Mouse (Mus musculus) cerebellum, postnatal 10 days (tissue): ENCODE data around the gene Rassf6.

Experiments used
- DNase-seq, 2 experiments: peaks; one replicate each; pipeline ENCODE4 v3.0.0; 2021; ENCODE audit warnings: mixed read lengths in 2 of 2

The Rassf6 gene

GRCm38 (mm10) chr5:90640286-90641217 lies at the start of gene Rassf6:
Gene Rassf6, minus strand, starts transcription at chr5:90640657.
- peak; percentile 54 to 56 for DNase-seq

- no peak for DNase-seq
Measured at GRCm38 (mm10) chr5:90689426-90690128, 49.1 kb upstream of the Rassf6 start.

GRCm38 (mm10) chr5:90687913-90688312 lies 47.5 kb upstream of the Rassf6 start:
- DNase-seq, result no peak

DNA sequence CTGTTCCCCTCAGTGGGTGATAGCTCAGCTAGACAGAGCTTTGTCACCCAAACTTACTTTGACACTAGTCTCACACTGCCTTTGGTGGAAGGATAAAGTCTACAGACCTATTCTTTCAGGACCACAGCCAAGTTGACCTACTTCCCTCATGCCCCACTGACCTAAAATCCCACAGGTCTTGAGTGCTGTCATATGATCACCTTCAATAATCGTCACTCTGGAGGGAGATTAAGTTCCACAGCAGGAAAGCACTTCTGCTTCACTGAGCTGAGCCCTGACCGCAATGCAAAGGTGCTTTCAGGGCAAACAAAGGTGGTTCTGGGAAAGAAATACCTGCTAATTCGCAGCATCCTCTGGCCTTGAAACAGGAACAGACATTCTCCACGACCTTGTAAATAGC lies 44.5 kb upstream of the Rassf6 start:
- DNase-seq, result peak; percentile 31 to 51

GRCm38 (mm10) chr5:90681842-90682241 lies 41.4 kb upstream of the Rassf6 start:
- no peak for DNase-seq

DNA sequence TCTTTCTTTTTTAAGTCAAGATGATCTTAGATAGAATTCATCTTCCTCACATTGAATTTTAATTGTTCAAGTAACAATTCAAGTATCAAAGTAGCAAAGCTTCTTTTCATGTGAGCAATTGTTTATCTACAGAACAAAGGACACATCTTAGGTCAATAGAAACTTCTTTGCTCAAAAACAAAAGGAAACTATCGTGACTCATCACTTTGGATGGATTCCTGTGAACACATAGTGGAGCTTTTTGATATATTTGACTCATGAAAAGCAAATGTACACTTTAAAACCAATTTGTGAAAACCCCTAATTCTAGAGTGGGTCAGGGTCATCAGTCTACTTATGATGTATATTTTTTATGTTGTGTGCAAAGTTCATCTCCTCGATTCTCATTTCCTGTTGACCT lies 37.1 kb upstream of the Rassf6 start:
- DNase-seq, result no peak

- peak in 1 of 2 experiments; percentile 25 for DNase-seq
Measured at GRCm38 (mm10) chr5:90661852-90662251, 21.4 kb upstream of the Rassf6 start.

- DNase-seq, result peak; percentile 68 to 81
Measured at GRCm38 (mm10) chr5:90661436-90661835, 21.0 kb upstream of the Rassf6 start.

DNA sequence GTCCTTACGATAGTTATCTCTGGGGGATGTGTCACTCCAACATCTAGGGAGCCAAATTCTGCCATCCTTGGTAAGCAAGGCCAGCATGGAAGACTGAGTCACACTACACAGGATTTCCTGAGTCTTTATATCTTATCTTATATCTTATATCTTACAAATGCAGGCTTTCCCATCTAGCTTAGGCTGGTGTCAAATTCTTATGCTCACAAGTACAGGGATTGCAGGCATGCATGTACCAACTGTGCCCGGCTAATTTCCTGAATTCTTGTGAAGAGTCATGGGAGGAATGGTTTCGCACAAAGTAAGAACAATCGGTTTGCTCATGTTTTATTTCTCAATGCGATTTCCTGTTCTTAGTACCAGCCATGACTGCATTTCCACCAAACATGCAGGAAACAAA lies 20.0 kb upstream of the Rassf6 start:
- no peak for DNase-seq

DNA sequence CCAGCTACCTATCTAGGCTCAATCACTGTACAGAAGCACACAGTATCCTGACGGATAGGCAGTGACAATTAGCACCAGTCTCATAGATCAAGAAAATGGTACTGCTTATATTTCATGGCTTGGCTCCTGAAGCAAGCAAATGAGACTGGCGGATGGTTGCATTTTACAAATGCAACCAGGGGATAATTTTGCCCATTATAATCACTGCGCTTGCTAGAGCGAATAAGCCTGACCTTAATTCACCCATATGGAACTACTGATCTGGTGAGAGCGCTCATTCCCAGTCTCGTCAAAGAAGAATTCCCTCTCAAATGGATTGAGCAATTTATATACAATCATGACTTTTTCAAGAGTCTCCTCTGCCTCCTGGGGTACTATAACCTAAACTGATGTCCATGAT lies 16.2 kb upstream of the Rassf6 start:
- no peak for DNase-seq

DNA sequence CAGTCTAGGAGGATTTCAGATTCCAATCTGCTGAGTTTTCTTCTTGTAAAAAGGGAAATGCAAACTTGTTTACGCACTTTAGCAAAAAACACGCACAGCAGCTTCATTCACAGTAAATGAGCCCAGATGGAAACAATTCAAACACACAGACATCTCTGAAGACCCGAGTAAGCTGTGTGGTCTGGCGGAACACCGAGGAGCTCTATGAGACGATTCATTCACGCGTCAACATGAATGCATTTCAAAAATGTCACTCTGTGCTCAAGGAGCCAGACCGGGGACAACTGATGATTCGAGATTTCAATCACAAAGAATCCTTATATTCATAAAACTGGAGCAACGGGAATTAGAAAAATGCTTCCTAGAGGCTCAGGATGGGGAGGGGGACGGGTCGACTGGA lies 15.4 kb upstream of the Rassf6 start:
- no peak for DNase-seq

DNA sequence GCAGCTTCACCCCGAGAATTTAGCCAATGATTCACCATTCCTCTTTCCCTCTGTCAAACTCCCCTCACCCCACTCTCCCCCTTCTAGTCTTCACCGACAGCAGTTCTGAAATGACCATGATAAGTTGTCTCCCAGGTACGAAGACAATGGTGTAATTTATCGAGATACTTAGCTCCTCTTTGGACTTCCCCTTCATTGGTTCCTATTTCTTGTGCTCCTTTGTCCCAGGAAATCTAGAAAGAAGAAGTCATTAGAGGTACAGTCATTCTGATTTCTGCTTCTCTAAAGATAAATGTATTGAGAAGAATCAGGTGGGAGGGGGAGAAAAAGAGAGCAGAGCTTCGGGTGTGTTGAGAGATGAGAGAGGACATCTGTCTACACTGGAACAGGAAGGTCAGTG lies 14.3 kb upstream of the Rassf6 start:
- no peak for DNase-seq

GRCm38 (mm10) chr5:90652724-90653123 lies 12.3 kb upstream of the Rassf6 start:
- peak; percentile 78 to 90 for DNase-seq

- DNase-seq, result no peak
Measured at GRCm38 (mm10) chr5:90650466-90651150, 10.2 kb upstream of the Rassf6 start.

GRCm38 (mm10) chr5:90647473-90647872 lies 7.0 kb upstream of the Rassf6 start:
- peak; percentile 63 to 71 for DNase-seq

GRCm38 (mm10) chr5:90646398-90646797 lies 5.9 kb upstream of the Rassf6 start:
- no peak for DNase-seq

- no peak for DNase-seq
Measured at GRCm38 (mm10) chr5:90645579-90645978, 5.1 kb upstream of the Rassf6 start.

GRCm38 (mm10) chr5:90641218-90641610 lies 757 bp upstream of the Rassf6 start:
- no peak for DNase-seq

DNA sequence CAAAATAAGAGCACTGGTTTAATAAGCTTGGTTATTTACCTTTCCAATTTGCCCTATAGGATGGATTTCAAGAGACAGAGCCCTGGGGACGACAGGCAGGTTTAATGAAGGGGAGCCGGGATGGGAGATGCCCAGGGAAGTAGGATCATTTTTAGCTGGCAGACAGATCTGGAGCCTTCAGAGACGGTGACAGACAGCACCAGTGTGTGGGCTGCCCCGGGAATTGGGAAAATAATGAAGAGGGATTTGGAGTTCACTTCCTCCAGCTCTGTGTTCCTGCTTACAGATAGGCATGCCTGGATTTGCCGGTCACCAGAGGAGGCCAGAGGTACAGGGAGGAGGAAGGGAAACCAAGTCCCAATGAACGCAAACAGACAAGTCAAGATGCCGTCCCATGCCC lies 5.6 kb downstream of the Rassf6 start:
- DNase-seq, result no peak

DNA sequence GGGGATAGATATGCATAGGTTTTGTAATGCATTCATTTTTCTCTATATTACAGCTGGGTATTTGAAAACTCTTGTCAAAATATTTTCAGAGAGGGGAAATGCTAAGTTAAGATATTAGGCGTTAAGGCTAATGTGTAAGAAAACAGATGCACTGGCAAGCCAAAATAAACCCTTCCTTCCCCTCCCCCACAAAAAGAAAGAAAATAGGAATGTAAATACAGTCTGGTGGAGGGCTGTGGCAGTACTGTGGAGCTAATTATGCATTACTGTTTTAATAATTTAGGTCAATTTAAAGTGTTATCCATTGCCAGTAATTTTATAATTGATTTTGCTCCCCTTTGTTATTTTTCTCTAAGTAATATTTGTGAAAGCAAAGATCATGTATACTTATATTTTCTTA lies 11.9 kb downstream of the Rassf6 start:
- DNase-seq, result no peak

DNA sequence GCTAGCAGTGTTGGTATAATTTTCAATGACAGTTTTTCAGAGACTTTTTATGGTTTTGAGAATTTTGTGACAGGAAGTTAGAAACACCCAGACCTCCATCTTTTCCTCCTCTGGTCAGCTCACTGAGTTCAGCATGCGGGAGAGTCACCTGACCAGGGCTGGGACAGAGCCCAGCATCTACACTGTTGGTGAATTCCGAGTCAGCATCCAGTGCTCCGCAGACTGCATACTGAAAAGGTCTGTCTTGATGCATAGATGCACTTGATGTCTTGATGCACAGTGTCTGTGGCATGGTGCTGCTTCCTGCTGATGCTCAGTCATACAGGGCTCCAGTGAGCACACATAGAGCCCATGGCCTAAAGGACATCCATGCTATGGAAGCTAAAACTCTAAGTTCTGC lies 12.4 kb downstream of the Rassf6 start:
- peak in 1 of 2 experiments; percentile 21 for DNase-seq

DNA sequence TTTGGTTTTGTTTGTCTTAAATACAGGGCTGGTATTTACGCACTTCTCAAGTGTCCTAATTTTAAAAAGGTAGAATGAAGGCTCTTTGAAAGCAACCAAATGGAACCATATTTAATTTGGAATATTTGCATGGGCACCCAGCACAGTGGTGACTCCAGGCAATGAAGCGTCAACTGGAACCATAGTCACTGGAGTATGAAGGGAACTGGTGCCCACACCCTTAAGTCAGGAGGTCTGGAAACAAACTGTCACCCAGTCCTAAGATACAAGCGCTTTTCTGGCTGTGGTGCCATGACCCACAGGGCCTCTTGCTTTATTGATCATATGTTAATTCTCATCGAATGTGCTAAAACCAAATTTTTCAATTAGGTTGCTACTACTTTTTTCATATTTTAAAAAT lies 13.0 kb downstream of the Rassf6 start:
- no peak for DNase-seq

DNA sequence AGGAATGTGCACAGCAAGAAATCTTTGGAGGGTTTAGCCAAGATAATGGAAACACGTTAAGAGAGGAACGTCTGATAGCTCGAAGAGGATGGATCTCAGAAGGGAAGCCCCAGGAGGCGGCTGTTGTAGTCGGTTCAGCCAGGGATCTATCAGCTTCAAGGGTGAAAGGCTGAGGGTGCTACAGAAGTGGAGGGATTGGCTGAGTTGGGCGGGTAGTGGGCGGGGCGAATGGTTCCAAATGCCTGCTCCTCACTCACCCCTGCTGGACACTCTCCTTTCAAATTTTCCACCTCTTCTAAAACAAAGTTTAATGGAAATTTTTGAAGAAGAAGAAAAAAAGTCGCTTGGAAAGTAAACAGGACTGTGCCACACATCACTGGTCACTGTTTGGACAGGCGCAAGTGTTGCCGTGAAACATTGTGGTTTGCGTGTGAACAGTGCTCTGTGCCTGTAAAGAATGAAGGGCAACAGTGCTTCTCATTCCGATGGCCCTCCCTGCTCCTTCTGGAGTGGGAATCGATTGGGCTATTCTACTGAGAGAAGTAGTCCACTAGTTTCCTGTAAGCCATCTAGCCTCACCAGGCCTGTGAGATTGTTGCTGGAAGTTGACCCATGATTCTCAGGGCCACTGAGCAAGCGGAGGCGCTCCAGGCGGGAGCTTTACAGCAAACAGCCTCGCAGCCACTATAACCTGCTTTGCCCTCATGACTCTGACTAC lies 15.6 kb downstream of the Rassf6 start:
- no peak for DNase-seq
